In the genomic region with DNA sequence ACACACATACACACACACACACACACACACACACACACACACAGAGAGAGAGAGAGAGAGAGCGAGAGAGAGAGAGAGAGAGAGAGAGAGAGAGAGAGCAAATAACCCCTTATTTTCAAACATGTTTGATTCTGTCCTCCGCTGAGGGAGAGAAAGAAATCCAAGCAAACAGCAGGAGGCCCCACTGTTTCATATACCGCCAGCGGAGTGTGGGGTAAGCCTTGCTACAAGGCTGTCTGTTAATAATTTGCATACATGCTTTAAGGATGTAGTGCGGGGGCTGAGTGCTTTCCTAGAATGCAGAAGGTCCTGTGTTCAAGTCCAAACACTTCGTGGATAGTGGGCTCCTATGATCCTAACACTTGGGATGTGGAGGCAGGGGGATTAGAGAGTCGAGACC, we compare ENCODE assay signal across 32 mouse cellular contexts. TPM values are rescaled to one million over a fixed set of nuclear protein-coding genes. Genes with fewer than 3 reads are reported as not detected.
"Had no signal": no experiment of that assay in that cellular context is flagged by ENCODE, and none has a peak within 500 bp of the region (broad histone marks: within the 10 kb centered on the region; RNA-seq: fewer than 3 reads in every experiment).

No protein-coding gene starts in this region.

- H3K4me2 ChIP-seq: heart, embryonic 11.5 days; heart, embryonic 12.5 days; heart, embryonic 13.5 days; heart, embryonic 15.5 days; hindbrain, embryonic 12.5 days; hindbrain, embryonic 13.5 days; hindbrain, embryonic 14.5 days; hindbrain, embryonic 15.5 days; intestine, embryonic 15.5 days; kidney, embryonic 15.5 days had no signal

- H3K27ac ChIP-seq: heart, embryonic 10.5 days; heart, embryonic 13.5 days; heart, embryonic 15.5 days; hindbrain, embryonic 10.5 days; hindbrain, embryonic 12.5 days; hindbrain, embryonic 13.5 days; hindbrain, embryonic 14.5 days; hindbrain, embryonic 15.5 days; hindbrain, postnatal 0 days; intestine, embryonic 15.5 days; kidney, embryonic 15.5 days; kidney, postnatal 0 days; layer of hippocampus, adult 2 months had no signal

- H3K9ac ChIP-seq: heart, embryonic 12.5 days; heart, embryonic 13.5 days; heart, embryonic 15.5 days; hindbrain, embryonic 12.5 days; hindbrain, embryonic 13.5 days; hindbrain, embryonic 14.5 days; hindbrain, embryonic 15.5 days; intestine, embryonic 15.5 days; kidney, embryonic 15.5 days had no signal

- H3K36me3 ChIP-seq: heart, embryonic 10.5 days; heart, embryonic 12.5 days; heart, embryonic 13.5 days; heart, embryonic 15.5 days; hindbrain, embryonic 10.5 days; hindbrain, embryonic 12.5 days; hindbrain, embryonic 13.5 days; hindbrain, embryonic 15.5 days; intestine, embryonic 15.5 days; kidney, embryonic 15.5 days had no signal

- ATAC-seq: hindbrain, embryonic 16.5 days; hindbrain, postnatal 0 days; inflammation-experienced regulatory T-cells, adult 6 months; intestine, embryonic 15.5 days; intestine, embryonic 16.5 days; intestine, postnatal 0 days had no signal

- H3K4me1 ChIP-seq: heart, embryonic 10.5 days; heart, embryonic 12.5 days; heart, embryonic 15.5 days had no signal

- DNase-seq: heart, postnatal 10 days; heart, postnatal 14 days; heart, postnatal 36 days; heart, postnatal 4 days; kidney, adult 11 months; kidney, adult 18-20 months; kidney, postnatal 10 days; kidney, postnatal 4 days; layer of hippocampus, adult 9-11 months; layer of hippocampus, postnatal 36 days had no signal

- H3K4me3 ChIP-seq: heart, embryonic 10.5 days; heart, embryonic 12.5 days; heart, embryonic 13.5 days; heart, embryonic 15.5 days; hindbrain, embryonic 10.5 days; hindbrain, embryonic 12.5 days; hindbrain, embryonic 13.5 days; hindbrain, embryonic 15.5 days; intestine, embryonic 15.5 days; kidney, embryonic 15.5 days; layer of hippocampus, adult 2 months had no signal

- H3K9me3 ChIP-seq: heart, embryonic 10.5 days; heart, embryonic 12.5 days; heart, embryonic 13.5 days; heart, embryonic 15.5 days; hindbrain, embryonic 10.5 days; hindbrain, embryonic 12.5 days; hindbrain, embryonic 13.5 days; hindbrain, embryonic 15.5 days; intestine, embryonic 15.5 days; kidney, embryonic 15.5 days had no signal

RNA-seq across cellular contexts. Expression of a gene that starts 43.3 kb away (rescaled TPM):
- polyA plus RNA-seq: heart, embryonic 11.5 days; heart, embryonic 12.5 days; heart, embryonic 13.5 days; heart, embryonic 14.5 days; heart, postnatal 0 days; inflammation-experienced regulatory T-cells, adult 6 months; intestine, embryonic 16.5 days; intestine, postnatal 0 days; kidney, embryonic 14.5 days had no signal
